Mouse (Mus musculus) myocyte (in vitro differentiated cells): ENCODE results near the gene Slc12a3. TPM values are rescaled to one million over a fixed set of nuclear protein-coding genes. Genes with fewer than 3 reads are reported as not detected.

Experiments
- H3K27me3 ChIP-seq: one replicate; pipeline ENCODE4 v1.6.1; 2011; ENCODE audit not compliant: control insufficient read depth, insufficient read depth, insufficient read length
- H3K36me3 ChIP-seq: one replicate; pipeline ENCODE4 v1.6.1; 2011; ENCODE audit not compliant: control insufficient read depth, insufficient read depth
- H3K4me2 ChIP-seq: one replicate; pipeline ENCODE4 v1.6.1; 2011; ENCODE audit warnings: low read depth, control low read depth
- H3K4me3 ChIP-seq: one replicate; pipeline ENCODE4 v1.5.1; 2011; ENCODE audit warnings: mild to moderate bottlenecking, control low read depth, moderate library complexity
- H3K79me2 ChIP-seq: one replicate; pipeline ENCODE4 v1.6.1; 2011; ENCODE audit not compliant: control insufficient read depth, insufficient read depth
- H3ac ChIP-seq: one replicate; pipeline ENCODE4 v1.6.1; 2011; ENCODE audit not compliant: control insufficient read depth, insufficient read length
- CEBPB ChIP-seq: IDR thresholded peaks from 2 replicates; pipeline ENCODE4 v1.6.1; 2011; ENCODE audit warnings: mild to moderate bottlenecking, moderate library complexity; ENCODE audit not compliant: poor library complexity, insufficient read depth, severe bottlenecking
- E2F4 ChIP-seq: IDR thresholded peaks from one replicate; pipeline ENCODE4 v1.6.1; 2011; ENCODE audit warnings: mild to moderate bottlenecking, control low read depth, moderate library complexity; ENCODE audit not compliant: insufficient read depth
- MAX ChIP-seq: IDR thresholded peaks from one replicate; pipeline ENCODE4 v1.6.1; 2011; ENCODE audit warnings: low read depth, mild to moderate bottlenecking, control low read depth
- MYOD1 ChIP-seq, 3 experiments: IDR thresholded peaks; one replicate each; pipeline ENCODE4 v1.6.1; 2011; ENCODE audit warnings: control low read depth in 2 of 3, low read depth in 2 of 3, mild to moderate bottlenecking in 2 of 3, moderate library complexity in 1 of 3; ENCODE audit not compliant: insufficient read length in 2 of 3, control insufficient read depth in 1 of 3
- MYOG ChIP-seq, 3 experiments: IDR thresholded peaks; one replicate each; pipeline ENCODE4 v1.6.1; 2011; ENCODE audit warnings: control low read depth in 2 of 3, low read depth in 2 of 3, mild to moderate bottlenecking in 2 of 3; ENCODE audit not compliant: insufficient read length in 2 of 3, control insufficient read depth in 1 of 3, insufficient read depth in 1 of 3
- POLR2A ChIP-seq: IDR thresholded peaks from one replicate; pipeline ENCODE4 v1.6.1; 2011; ENCODE audit warnings: low read depth, mild to moderate bottlenecking, control low read depth, moderate library complexity; ENCODE audit not compliant: insufficient read length
- POLR2AphosphoS2 ChIP-seq: IDR thresholded peaks from one replicate; pipeline ENCODE4 v1.6.1; 2011; ENCODE audit warnings: low read depth, control low read depth; ENCODE audit not compliant: insufficient read length
- REST ChIP-seq: IDR thresholded peaks from one replicate; pipeline ENCODE4 v1.6.1; 2011; ENCODE audit warnings: mild to moderate bottlenecking, control low read depth, moderate library complexity; ENCODE audit not compliant: insufficient read depth, insufficient read length
- SRF ChIP-seq: IDR thresholded peaks from one replicate; pipeline ENCODE4 v1.6.1; 2011; ENCODE audit warnings: low read depth; ENCODE audit not compliant: control insufficient read depth, insufficient read length
- TCF12 ChIP-seq: IDR thresholded peaks from one replicate; pipeline ENCODE4 v1.6.1; 2011; ENCODE audit warnings: mild to moderate bottlenecking, control low read depth; ENCODE audit not compliant: poor library complexity, insufficient read depth, severe bottlenecking
- TCF3 ChIP-seq: IDR thresholded peaks from one replicate; pipeline ENCODE4 v1.6.1; 2011; ENCODE audit warnings: low read depth, control low read depth; ENCODE audit not compliant: insufficient read length
- USF1 ChIP-seq: IDR thresholded peaks from one replicate; pipeline ENCODE4 v1.6.1; 2011; ENCODE audit warnings: low read depth, mild to moderate bottlenecking, control low read depth, moderate library complexity
- polyA plus RNA-seq: library from polyadenylated mRNA; unstranded; fragments of >200 nt; fragmentation: generic; extraction: Trizol; gene quantifications from one replicate; pipeline ENCODE4 v1.2.1, GENCODE M21; 2012; ENCODE audit warnings: missing spikeins

The Slc12a3 gene
- polyA plus RNA-seq, 1 experiment = 0.04 TPM

- Histone ChIP-seq H3ac (no peak overlapping the region), H3K79me2 (no peaks in the 10 kb centered on the region), H3K27me3 (no peaks in the 10 kb centered on the region), H3K4me3 (no peak overlapping the region), H3K4me2 (no peak overlapping the region), H3K36me3 (peaks cover 5% of the 10 kb centered on the region)
- TF ChIP-seq TCF12 (no peak), SRF (no peak), REST (no peak), POLR2A (no peak), CEBPB (no peak), POLR2AphosphoS2 (no peak), MYOG (IDR thresholded peaks at IDR 0.05; ENCODE audit: control insufficient read depth in 1 of 3, insufficient read depth in 1 of 3, insufficient read length in 2 of 3, low read depth in 2 of 3) (no peak), USF1 (no peak), TCF3 (no peak), E2F4 (no peak), MYOD1 (IDR thresholded peaks at IDR 0.05; ENCODE audit: control insufficient read depth in 1 of 3, insufficient read length in 2 of 3, low read depth in 2 of 3) (no peak), MAX (no peak)
Observed at GRCm38 (mm10) chr8:94292072-94292471, 36.9 kb upstream of the Slc12a3 start.

DNA sequence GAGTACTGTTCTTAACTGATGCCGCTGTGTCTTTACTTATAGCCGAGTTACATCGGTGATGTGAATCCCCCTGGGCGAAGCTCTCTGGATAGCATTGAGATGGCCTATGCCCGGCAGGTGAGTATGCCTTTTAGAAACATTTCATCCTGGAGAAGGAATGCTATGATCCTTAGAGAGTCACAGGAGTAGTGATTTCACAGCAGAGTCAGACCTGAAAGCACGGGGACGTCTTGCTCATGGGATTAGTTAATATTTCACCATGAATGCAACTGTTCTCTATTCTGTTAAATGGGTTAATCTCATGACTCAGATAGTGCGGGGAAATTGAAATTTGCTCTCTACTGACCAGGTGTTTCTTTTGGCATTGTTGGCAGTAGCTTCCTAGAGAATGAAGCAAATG, 36.4 kb upstream of the Slc12a3 start:
- Histone ChIP-seq H3K4me3 (no peak overlapping the region), H3K27me3 (no peaks in the 10 kb centered on the region), H3ac (no peak overlapping the region), H3K4me2 (no peak overlapping the region), H3K79me2 (no peaks in the 10 kb centered on the region), H3K36me3 (peaks cover 5% of the 10 kb centered on the region)
- no peak for TF ChIP-seq REST
- no peak for TF ChIP-seq TCF12
- no peak for TF ChIP-seq MYOD1 (IDR thresholded peaks at IDR 0.05; ENCODE audit: control insufficient read depth in 1 of 3, insufficient read length in 2 of 3, low read depth in 2 of 3)
- no peak for TF ChIP-seq POLR2A
- no peak for TF ChIP-seq SRF
- no peak for TF ChIP-seq MAX
- TF ChIP-seq TCF3 = no peak
- TF ChIP-seq MYOG (IDR thresholded peaks at IDR 0.05; ENCODE audit: control insufficient read depth in 1 of 3, insufficient read depth in 1 of 3, insufficient read length in 2 of 3, low read depth in 2 of 3) = no peak
- TF ChIP-seq POLR2AphosphoS2 = no peak
- no peak for TF ChIP-seq CEBPB
- TF ChIP-seq E2F4 = no peak
- no peak for TF ChIP-seq USF1

DNA sequence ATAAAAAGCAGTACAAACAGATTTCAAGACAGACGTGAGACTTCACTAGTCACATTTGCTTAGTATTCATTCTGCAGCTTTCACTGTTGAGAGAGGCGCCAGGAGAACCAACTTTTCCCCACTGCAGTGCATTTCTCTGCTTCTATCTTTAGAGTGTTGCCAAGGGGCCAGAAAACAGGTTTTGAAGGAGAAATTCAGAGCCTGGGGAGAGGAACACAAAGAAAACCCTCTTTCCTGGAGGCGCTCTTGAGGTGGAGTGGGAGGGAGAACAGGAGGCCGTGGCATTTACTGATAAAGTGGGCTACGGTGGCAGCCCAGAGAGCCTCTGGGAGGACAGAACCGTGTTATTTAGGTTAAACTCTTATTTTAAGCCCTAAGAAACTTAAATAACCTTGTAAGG, 33.3 kb upstream of the Slc12a3 start:
- Histone ChIP-seq H3K4me2 (no peak overlapping the region), H3K36me3 (peaks cover 9% of the 10 kb centered on the region)
- no peak for TF ChIP-seq TCF12
- no peak for TF ChIP-seq POLR2AphosphoS2
- no peak for TF ChIP-seq POLR2A
- no peak for TF ChIP-seq MYOD1 (IDR thresholded peaks at IDR 0.05; ENCODE audit: control insufficient read depth in 1 of 3, insufficient read length in 2 of 3, low read depth in 2 of 3)
- no peak for TF ChIP-seq REST
- TF ChIP-seq MAX = no peak
- TF ChIP-seq TCF3 = no peak
- no peak for TF ChIP-seq MYOG (IDR thresholded peaks at IDR 0.05; ENCODE audit: control insufficient read depth in 1 of 3, insufficient read depth in 1 of 3, insufficient read length in 2 of 3, low read depth in 2 of 3)
- no peak for TF ChIP-seq E2F4
- TF ChIP-seq USF1 = no peak
- TF ChIP-seq CEBPB = no peak
- TF ChIP-seq SRF = no peak

GRCm38 (mm10) chr8:94296312-94296991, 32.5 kb upstream of the Slc12a3 start:
- Histone ChIP-seq H3K79me2 (no peaks in the 10 kb centered on the region), H3K4me3 (no peak overlapping the region), H3K36me3 (peaks cover 16% of the 10 kb centered on the region), H3ac (no peak overlapping the region), H3K4me2 (no peak overlapping the region), H3K27me3 (no peaks in the 10 kb centered on the region)
- TF ChIP-seq CEBPB = no peak
- no peak for TF ChIP-seq REST
- TF ChIP-seq MAX = no peak
- no peak for TF ChIP-seq MYOD1 (IDR thresholded peaks at IDR 0.05; ENCODE audit: control insufficient read depth in 1 of 3, insufficient read length in 2 of 3, low read depth in 2 of 3)
- no peak for TF ChIP-seq POLR2A
- no peak for TF ChIP-seq TCF3
- TF ChIP-seq MYOG (IDR thresholded peaks at IDR 0.05; ENCODE audit: control insufficient read depth in 1 of 3, insufficient read depth in 1 of 3, insufficient read length in 2 of 3, low read depth in 2 of 3) = no peak
- TF ChIP-seq POLR2AphosphoS2 = no peak

More for the DNA sequence above, 33.3 kb upstream of the Slc12a3 start:
- Histone ChIP-seq H3K79me2 (no peaks in the 10 kb centered on the region), H3K27me3 (no peaks in the 10 kb centered on the region), H3ac (no peak overlapping the region), H3K4me3 (no peak overlapping the region)
